Mouse (Mus musculus) kidney, postnatal 0 days (tissue): ENCODE data around the gene 1700125H20Rik. TPM values are rescaled to one million over a fixed set of nuclear protein-coding genes. Genes with fewer than 3 reads are reported as not detected.

Experiments
- ATAC-seq: fragments of 200-750 bp; cut with Nextera tagmentation; replicated peaks from 2 replicates; pipeline ENCODE4 v1.8.0; 2017; ENCODE audit warnings: low read depth, moderate number of reproducible peaks, moderate TSS enrichment, moderate library complexity; ENCODE audit not compliant: low FRiP score
- DNase-seq: peaks from one replicate; pipeline ENCODE4 v3.0.0-alpha.2; 2016; ENCODE audit warnings: low spot score
- H3K27ac ChIP-seq: fragments of 300-500 bp; sonication (generic); 2 replicates; pipeline ENCODE4 v1.5.1; 2014; ENCODE audit warnings: mild to moderate bottlenecking
- H3K27me3 ChIP-seq: fragments of 300-500 bp; sonication (generic); 2 replicates; pipeline ENCODE4 v1.6.1; 2014; ENCODE audit warnings: low read length, mixed read lengths; ENCODE audit not compliant: insufficient read depth
- H3K36me3 ChIP-seq: fragments of 300-500 bp; sonication (generic); 2 replicates; pipeline ENCODE4 v1.6.1; 2014; ENCODE audit warnings: low read length, mixed read lengths; ENCODE audit not compliant: insufficient read depth
- H3K4me1 ChIP-seq: fragments of 300-500 bp; sonication (generic); replicated peaks from 2 replicates; pipeline ENCODE4 v1.6.1; 2014; ENCODE audit warnings: antibody characterized with exemption, low read length, mixed read lengths; ENCODE audit not compliant: insufficient read depth
- H3K4me2 ChIP-seq: fragments of 300-500 bp; sonication (generic); 2 replicates; pipeline ENCODE4 v1.6.1; 2014; ENCODE audit warnings: mild to moderate bottlenecking, low read length, moderate library complexity, mixed read lengths
- H3K4me3 ChIP-seq: fragments of 300-500 bp; sonication (generic); replicated peaks from 2 replicates; pipeline ENCODE4 v1.5.1; 2014; ENCODE audit warnings: low read depth, low read length
- H3K9ac ChIP-seq: fragments of 300-500 bp; sonication (generic); 2 replicates; pipeline ENCODE4 v1.6.1; 2014; ENCODE audit warnings: low read depth, low read length
- H3K9me3 ChIP-seq: fragments of 300-500 bp; sonication (generic); replicated peaks from 2 replicates; pipeline ENCODE4 v1.6.1; 2016; ENCODE audit warnings: low read length, inconsistent platforms, mixed read lengths
- CTCF ChIP-seq: IDR thresholded peaks from 2 replicates; pipeline ENCODE4 v1.5.1; 2016; ENCODE audit warnings: antibody characterized with exemption, low read depth, mild to moderate bottlenecking, moderate library complexity
- WGBS: fragments of 180-500 bp; shearing (Covaris S2); extraction: QIAGEN DNeasy Blood & Tissue Kit; methylation state at CpG from one replicate; pipeline ENCODE4 v1.1.7; 2014; 5-methylcytosine and 5-hydroxymethylcytosine counted together
- polyA plus RNA-seq: library from polyadenylated mRNA; unstranded; fragments of >200 nt; fragmentation: Nextera tagmentation; extraction: Ambion mirVana; gene quantifications from 2 replicates; pipeline ENCODE4 v1.2.1, GENCODE M21; 2015

The 1700125H20Rik gene
- 0.28 and 0.29 TPM in 2 replicates for polyA plus RNA-seq

DNA sequence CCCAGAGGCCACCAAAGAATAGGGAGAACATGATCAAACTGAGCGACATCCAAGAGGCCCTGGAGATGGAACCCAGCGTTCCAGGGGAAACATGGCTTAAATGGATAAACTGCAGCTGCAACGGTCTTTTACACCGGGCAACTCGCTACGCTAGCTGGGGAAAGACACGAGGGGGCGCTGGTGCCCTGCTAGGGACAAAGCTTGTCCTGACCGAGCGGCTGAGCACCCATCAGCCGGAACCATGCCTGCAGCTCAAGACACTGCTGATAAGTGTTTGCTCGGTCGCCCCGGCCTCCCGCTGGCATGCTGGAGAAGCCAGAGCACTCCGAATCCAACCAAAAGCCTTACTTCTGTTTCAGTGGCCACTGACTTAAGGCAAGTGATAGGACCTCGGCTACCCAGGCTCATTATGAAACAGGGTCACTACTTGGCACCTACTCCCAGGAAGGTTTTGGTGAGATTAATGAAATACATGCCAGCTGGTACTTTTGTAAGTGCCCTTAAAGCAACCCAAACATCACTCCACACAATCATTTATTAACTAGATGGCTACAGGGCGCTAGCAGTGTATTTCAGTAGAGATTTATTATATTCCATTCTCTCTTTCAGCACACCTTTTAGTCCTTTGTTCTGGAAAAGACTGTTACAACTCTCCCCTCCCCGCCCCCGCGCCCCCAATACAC is at the start of gene 1700125H20Rik:
Gene 1700125H20Rik (plus strand): TSS at position 347 of the 683 bp plus-strand sequence.
- Histone ChIP-seq H3K9me3 (no peaks in the 10 kb centered on the region), H3K4me2 (peak within 1 kb of the TSS; percentile 59), H3K4me1 (no peaks in the 10 kb centered on the region), H3K36me3 (no peaks in the 10 kb centered on the region), H3K9ac (0 out of 2 replicates have a peak within 1 kb of the TSS, but pooled peaks have one; percentile 35), H3K4me3 (peak within 1 kb of the TSS; percentile 22; the same call in 1 of the 2 replicates), H3K27ac (peak within 1 kb of the TSS; percentile 50), H3K27me3 (no peaks in the 10 kb centered on the region)
- peak; percentile 95 for DNase-seq
- 11% methylated on average over 21 of the region's 21 CpGs for whole genome bisulfite sequencing
- TF ChIP-seq CTCF, result peak; percentile 93
- peak; percentile 83; the same call in 1 of the 2 replicates for ATAC-seq

DNA sequence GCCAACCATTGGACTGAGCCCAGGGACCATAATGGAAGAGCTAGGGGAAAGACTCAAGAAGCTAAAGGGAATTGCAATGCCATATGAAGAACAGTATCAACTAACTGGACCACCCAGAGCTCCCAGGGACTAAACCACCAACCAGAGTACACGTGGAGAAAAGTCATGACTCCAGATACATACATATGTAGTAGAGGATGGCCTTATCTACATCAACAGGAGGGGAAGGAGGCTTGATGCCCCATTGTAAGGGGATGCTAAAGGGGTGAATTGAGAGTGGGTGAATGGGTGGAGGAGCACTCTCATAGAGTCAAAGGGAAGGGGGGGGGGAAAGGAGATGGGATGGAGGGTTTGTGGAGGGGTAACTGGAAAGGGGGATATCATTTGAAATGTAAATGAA is 48.1 kb upstream of the 1700125H20Rik start:
- WGBS, result 86% methylated on average over 1 of the region's 1 CpGs
- H3K9ac ChIP-seq, result no peak overlapping the region

DNA sequence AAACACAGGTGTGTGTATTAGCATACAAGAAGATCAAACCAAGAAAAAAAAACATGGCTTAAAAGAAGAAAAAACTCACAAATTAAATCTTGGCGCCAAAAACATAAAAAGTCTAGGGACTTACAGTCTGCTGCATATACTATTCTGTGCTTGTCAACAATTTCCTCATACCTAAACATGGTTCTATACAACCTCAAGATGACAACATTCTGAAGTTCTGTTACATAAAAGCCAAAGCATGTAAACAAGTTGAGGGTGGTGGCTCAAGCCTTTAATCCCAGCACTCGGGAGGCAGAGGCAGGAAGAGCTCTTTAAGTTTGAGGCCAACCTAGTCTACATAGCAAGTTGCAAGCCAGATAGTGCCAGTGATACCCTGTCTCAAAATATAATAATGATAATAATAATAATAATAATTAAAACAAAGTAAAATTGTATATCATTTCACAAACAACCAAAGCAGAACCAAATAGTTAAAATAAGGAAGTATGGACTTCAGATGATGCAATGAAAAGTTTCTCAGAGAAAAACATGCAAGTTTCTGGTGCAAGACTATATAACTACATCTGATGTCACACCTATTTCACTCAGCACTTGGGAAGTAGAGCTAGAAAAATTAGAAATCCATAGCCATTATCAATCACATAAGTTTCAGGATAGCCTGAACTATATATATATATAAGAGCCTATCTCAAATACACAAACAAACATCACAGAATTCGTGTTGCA is 46.8 kb upstream of the 1700125H20Rik start:
- no peak for DNase-seq
- TF ChIP-seq CTCF, result no peak
- no peaks in the 10 kb centered on the region for H3K27me3 ChIP-seq
- no peak overlapping the region for H3K27ac ChIP-seq
- H3K4me1 ChIP-seq, result no peaks in the 10 kb centered on the region
- H3K9me3 ChIP-seq, result no peaks in the 10 kb centered on the region
- no peak overlapping the region for H3K4me3 ChIP-seq
- no peak for ATAC-seq
- 89% methylated on average over 3 of the region's 3 CpGs for WGBS
- no peak overlapping the region for H3K4me2 ChIP-seq
- no peak overlapping the region for H3K9ac ChIP-seq
- H3K36me3 ChIP-seq, result no peaks in the 10 kb centered on the region

More for the DNA sequence above, 48.1 kb upstream of the 1700125H20Rik start:
- Histone ChIP-seq H3K36me3 (no peaks in the 10 kb centered on the region), H3K4me2 (no peak overlapping the region), H3K4me1 (no peaks in the 10 kb centered on the region), H3K4me3 (no peak overlapping the region), H3K27me3 (no peaks in the 10 kb centered on the region), H3K27ac (no peak overlapping the region), H3K9me3 (no peaks in the 10 kb centered on the region)
- DNase-seq, result no peak
- ATAC-seq, result no peak
- TF ChIP-seq CTCF, result no peak

DNA sequence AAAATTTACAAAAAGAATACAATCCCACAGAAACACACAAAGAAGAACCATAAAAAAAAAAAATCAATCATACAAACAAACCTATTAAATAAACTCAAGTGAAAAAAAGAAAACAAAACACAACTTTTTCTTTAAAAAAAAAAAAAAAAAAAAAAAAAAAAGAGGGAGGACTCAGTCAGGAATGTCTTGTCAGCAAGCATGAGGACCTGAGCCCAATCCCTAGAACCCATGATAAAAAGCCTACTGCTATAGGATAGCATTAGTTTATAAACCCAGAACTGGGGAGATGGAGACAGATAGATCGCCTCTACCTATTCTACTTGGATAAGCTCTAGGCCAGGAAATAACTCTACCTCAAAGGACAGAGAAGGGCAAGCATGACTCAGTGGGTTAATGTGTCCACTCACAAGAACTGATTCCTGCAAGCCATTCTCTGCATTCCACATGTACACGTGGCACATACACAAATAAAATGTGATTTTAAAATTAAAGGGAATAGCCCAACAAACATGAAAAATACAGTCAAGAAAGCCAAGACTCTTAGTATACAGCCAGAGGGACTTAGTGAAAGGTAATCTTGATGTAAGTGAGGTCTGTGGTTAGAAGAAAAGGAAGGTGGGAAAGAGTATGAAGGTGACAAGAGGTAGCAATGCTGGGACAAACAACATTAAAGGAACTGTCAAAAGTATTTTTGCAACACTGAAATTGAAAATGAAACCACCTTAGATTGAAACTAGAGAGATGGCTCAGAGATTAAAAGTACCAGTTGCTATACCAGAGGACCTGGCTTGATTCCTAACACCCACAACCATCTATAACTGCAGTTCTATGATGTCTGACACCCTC is 43.7 kb upstream of the 1700125H20Rik start:
- no peak overlapping the region for H3K27ac ChIP-seq
- H3K9ac ChIP-seq, result no peak overlapping the region
- DNase-seq, result no peak
- H3K4me2 ChIP-seq, result no peak overlapping the region
- 81% methylated on average over 2 of the region's 2 CpGs for WGBS
- ATAC-seq, result no peak
- H3K4me3 ChIP-seq, result no peak overlapping the region
- H3K4me1 ChIP-seq, result no peaks in the 10 kb centered on the region
- H3K27me3 ChIP-seq, result no peaks in the 10 kb centered on the region
- TF ChIP-seq CTCF, result no peak
- H3K9me3 ChIP-seq, result no peaks in the 10 kb centered on the region
- H3K36me3 ChIP-seq, result no peaks in the 10 kb centered on the region

DNA sequence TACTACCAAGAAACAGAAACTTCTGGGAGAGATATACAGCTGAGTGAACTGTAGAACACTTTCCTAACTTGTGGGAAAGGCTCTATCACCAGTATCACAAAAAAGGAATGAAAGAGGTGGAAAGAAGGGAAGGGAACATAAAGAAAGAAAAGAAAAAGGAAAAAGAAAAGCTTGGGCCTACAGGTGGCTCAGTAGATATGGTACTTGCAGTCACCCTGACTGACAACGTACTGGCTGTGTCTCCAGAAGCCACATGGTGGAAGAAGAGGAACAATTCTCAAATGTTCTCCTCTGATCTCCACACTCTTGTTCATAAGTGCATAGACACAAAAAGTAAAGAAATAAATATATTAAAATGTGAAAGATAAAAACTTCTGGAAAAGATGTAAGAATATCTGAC is 41.3 kb upstream of the 1700125H20Rik start:
- Histone ChIP-seq H3K9me3 (no peaks in the 10 kb centered on the region), H3K4me1 (no peaks in the 10 kb centered on the region), H3K27me3 (no peaks in the 10 kb centered on the region), H3K4me2 (no peak overlapping the region), H3K36me3 (no peaks in the 10 kb centered on the region), H3K27ac (no peak overlapping the region), H3K4me3 (no peak overlapping the region), H3K9ac (no peak overlapping the region)
- DNase-seq (no peak), ATAC-seq (no peak)
- 90% methylated on average over 1 of the region's 1 CpGs for WGBS
- TF ChIP-seq CTCF, result no peak

DNA sequence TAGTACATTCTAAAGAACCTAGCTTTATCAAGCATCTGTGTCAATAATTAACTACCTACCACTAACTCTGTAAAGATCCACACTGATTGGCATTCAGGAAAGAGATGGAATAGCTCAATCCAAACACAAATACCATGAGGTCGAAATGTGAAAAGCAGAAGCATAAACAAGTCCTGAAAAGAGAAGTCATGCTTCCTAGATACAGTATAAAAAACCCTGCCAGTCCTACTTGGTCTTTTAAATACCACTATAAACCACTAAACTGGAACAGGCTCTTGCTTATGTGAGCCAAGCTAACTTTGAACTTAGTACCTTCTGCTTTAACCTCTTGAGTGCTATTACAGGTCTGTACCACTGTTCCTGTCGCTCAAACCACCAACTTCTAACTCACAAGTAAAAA is 38.7 kb upstream of the 1700125H20Rik start:
- no peaks in the 10 kb centered on the region for H3K36me3 ChIP-seq
- no peak for TF ChIP-seq CTCF
- H3K27ac ChIP-seq, result peak overlapping the region; percentile 20; the same call in 1 of the 2 replicates
- H3K4me3 ChIP-seq, result no peak overlapping the region
- no peak for DNase-seq
- no peak overlapping the region for H3K4me2 ChIP-seq
- H3K9ac ChIP-seq, result no peak overlapping the region
- WGBS, result 74% methylated on average over 2 of the region's 2 CpGs
- no peaks in the 10 kb centered on the region for H3K4me1 ChIP-seq
- no peak for ATAC-seq
- H3K27me3 ChIP-seq, result no peaks in the 10 kb centered on the region
- no peaks in the 10 kb centered on the region for H3K9me3 ChIP-seq
